Mouse (Mus musculus) stomach, embryonic 14.5 days (tissue): Measurements from ENCODE around the gene Pard6b. TPM values are rescaled to one million over a fixed set of nuclear protein-coding genes. Genes with fewer than 3 reads are reported as not detected.
A peak's percentile ranks its signal among the peaks of the same experiment; 100 is the strongest.

ENCODE experiments used
- ATAC-seq: fragments of 200-750 bp; cut with Nextera tagmentation; 2 replicates; pipeline ENCODE4 v1.8.0; 2017; ENCODE audit warnings: low read depth, moderate TSS enrichment; ENCODE audit not compliant: insufficient number of reproducible peaks, insufficient read depth, low FRiP score
- H3K27ac ChIP-seq: fragments of 300-500 bp; sonication (generic); 2 replicates; pipeline ENCODE4 v1.5.1; 2014; ENCODE audit warnings: mild to moderate bottlenecking, low read length, moderate library complexity, mixed read lengths
- H3K27me3 ChIP-seq: fragments of 300-500 bp; sonication (generic); 2 replicates; pipeline ENCODE4 v1.6.1; 2014; ENCODE audit warnings: low read length, control low read depth, mixed read lengths; ENCODE audit not compliant: control insufficient read depth, insufficient read depth
- H3K36me3 ChIP-seq: fragments of 300-500 bp; sonication (generic); 2 replicates; pipeline ENCODE4 v1.6.1; 2014; ENCODE audit warnings: mild to moderate bottlenecking, control low read depth, low read length, moderate library complexity, mixed read lengths; ENCODE audit not compliant: control insufficient read depth, insufficient read depth
- H3K4me1 ChIP-seq: fragments of 300-500 bp; sonication (generic); 2 replicates; pipeline ENCODE4 v1.6.1; 2014; ENCODE audit warnings: low read length, control low read depth, mixed read lengths; ENCODE audit not compliant: control insufficient read depth, insufficient read depth
- H3K4me2 ChIP-seq: fragments of 300-500 bp; sonication (generic); replicated peaks from 2 replicates; pipeline ENCODE4 v1.6.1; 2014; ENCODE audit warnings: low read depth, low read length, control low read depth
- H3K4me3 ChIP-seq: fragments of 300-500 bp; sonication (generic); 2 replicates; pipeline ENCODE4 v1.5.1; 2014; ENCODE audit warnings: low read depth, low read length, control low read depth
- H3K9ac ChIP-seq: fragments of 300-500 bp; sonication (generic); replicated peaks from 2 replicates; pipeline ENCODE4 v1.6.1; 2014; ENCODE audit warnings: low read depth, mild to moderate bottlenecking, control low read depth, low read length, moderate library complexity, mixed read lengths
- H3K9me3 ChIP-seq: fragments of 300-500 bp; sonication (generic); 2 replicates; pipeline ENCODE4 v1.6.1; 2016; ENCODE audit warnings: low read depth, low read length, control low read depth; ENCODE audit not compliant: control insufficient read depth
- WGBS: fragments of 180-500 bp; shearing (Covaris S2); extraction: QIAGEN DNeasy Blood & Tissue Kit; methylation state at CpG from one replicate; pipeline ENCODE4 v1.1.7; 2014; 5-methylcytosine and 5-hydroxymethylcytosine counted together
- microRNA-seq: library from miRNA; unstranded; fragments of <30 nt; microRNA quantifications from one replicate; pipeline ENCODE4, GENCODE M21; 2016
- polyA plus RNA-seq: library from polyadenylated mRNA; unstranded; fragments of >200 nt; fragmentation: Nextera tagmentation; extraction: Ambion mirVana; gene quantifications from 2 replicates; pipeline ENCODE4 v1.2.1, GENCODE M21; 2014

The Pard6b gene
- polyA plus RNA-seq, 1 experiment from 2014 or later: 12.3 TPM

- Histone ChIP-seq H3K4me2 (no peak overlapping the region), H3K9me3 (no peaks in the 10 kb centered on the region), H3K9ac (no peak overlapping the region), H3K27ac (no peak overlapping the region), H3K27me3 (no peaks in the 10 kb centered on the region), H3K36me3 (no peaks in the 10 kb centered on the region), H3K4me3 (no peak overlapping the region), H3K4me1 (no peaks in the 10 kb centered on the region)
- no peak for ATAC-seq
- 75% methylated on average over 15 of the region's 15 CpGs for WGBS
These were observed 56.4 kb downstream of the Pard6b start for GRCm38 (mm10) chr2:168137161-168137560.

- no peaks in the 10 kb centered on the region for H3K27me3 ChIP-seq
- 48% methylated on average over 5 of the region's 5 CpGs for WGBS
These were observed 63.0 kb downstream of the Pard6b start for GRCm38 (mm10) chr2:168143794-168144193.

DNA sequence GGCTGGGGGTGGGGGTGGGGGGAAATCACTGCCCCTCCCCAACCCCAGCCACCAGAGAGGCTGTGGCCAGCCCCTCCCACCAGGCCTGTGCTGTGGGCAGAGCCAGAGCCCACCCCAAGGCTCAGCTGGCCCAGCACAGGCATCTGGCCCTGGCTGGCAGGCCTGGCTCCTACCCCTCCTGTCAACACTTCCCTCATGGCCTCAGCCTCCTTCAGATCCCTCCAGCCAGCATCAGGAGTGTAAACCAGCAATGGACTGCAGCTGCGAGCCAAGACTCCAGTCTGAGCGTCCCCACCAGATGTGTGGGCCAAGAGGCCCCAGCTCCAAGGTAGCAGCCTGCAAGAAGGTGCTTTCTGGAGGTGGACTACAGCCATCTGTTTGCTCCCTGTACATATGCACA is 64.6 kb downstream of the Pard6b start:
- Histone ChIP-seq H3K9ac (no peak overlapping the region), H3K27ac (peak overlapping the region; percentile 10; the same call in 1 of the 2 replicates), H3K9me3 (no peaks in the 10 kb centered on the region), H3K4me1 (0 out of 2 replicates have a peak, but pooled peaks cover 9% of the 10 kb centered on the region), H3K4me2 (no peak overlapping the region), H3K27me3 (no peaks in the 10 kb centered on the region), H3K36me3 (no peaks in the 10 kb centered on the region), H3K4me3 (no peak overlapping the region)
- peak; percentile 39; the same call in 1 of the 2 replicates for ATAC-seq
- 21% methylated on average over 2 of the region's 2 CpGs for whole genome bisulfite sequencing

More at GRCm38 (mm10) chr2:168143794-168144193, 63.0 kb downstream of the Pard6b start:
- Histone ChIP-seq H3K27ac (no peak overlapping the region), H3K4me2 (no peak overlapping the region), H3K4me1 (0 out of 2 replicates have a peak, but pooled peaks cover 9% of the 10 kb centered on the region), H3K4me3 (no peak overlapping the region), H3K9me3 (no peaks in the 10 kb centered on the region), H3K36me3 (no peaks in the 10 kb centered on the region), H3K9ac (no peak overlapping the region)
- no peak for ATAC-seq

- no peak for ATAC-seq
- WGBS: 62% methylated on average over 22 of the region's 22 CpGs
- Histone ChIP-seq H3K4me1 (0 out of 2 replicates have a peak, but pooled peaks cover 9% of the 10 kb centered on the region), H3K27ac (no peak overlapping the region), H3K27me3 (no peaks in the 10 kb centered on the region), H3K36me3 (no peaks in the 10 kb centered on the region), H3K4me2 (no peak overlapping the region), H3K9me3 (no peaks in the 10 kb centered on the region), H3K4me3 (no peak overlapping the region), H3K9ac (no peak overlapping the region)
These were observed 67.1 kb downstream of the Pard6b start for GRCm38 (mm10) chr2:168147722-168148432.

DNA sequence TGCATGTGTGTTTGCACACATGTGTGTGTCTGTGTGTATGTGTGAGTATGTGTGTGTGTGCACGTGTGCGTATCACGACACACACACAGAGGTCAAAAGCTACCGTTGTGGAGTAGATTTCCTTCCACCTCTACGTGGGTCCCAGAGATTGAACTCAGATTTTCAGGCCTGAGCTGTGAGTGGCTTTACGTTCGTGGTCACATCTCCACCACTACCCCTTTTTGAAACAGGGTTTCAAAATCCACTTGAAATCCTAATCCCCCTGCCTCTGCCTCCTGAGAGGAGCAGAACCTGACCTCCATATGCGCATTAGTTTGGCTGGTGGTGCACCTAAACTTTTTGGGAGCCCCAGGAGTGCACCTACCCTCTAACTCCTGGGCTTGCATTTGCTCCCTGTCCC is 68.4 kb downstream of the Pard6b start:
- no peak overlapping the region for H3K4me3 ChIP-seq
- H3K4me1 ChIP-seq: peaks cover 12% of the 10 kb centered on the region; the same call in 1 of the 2 replicates
- H3K9ac ChIP-seq: no peak overlapping the region
- no peaks in the 10 kb centered on the region for H3K27me3 ChIP-seq
- H3K4me2 ChIP-seq: no peak overlapping the region
- no peaks in the 10 kb centered on the region for H3K9me3 ChIP-seq
- WGBS: 90% methylated on average over 8 of the region's 8 CpGs
- no peak overlapping the region for H3K27ac ChIP-seq
- no peak for ATAC-seq
- H3K36me3 ChIP-seq: no peaks in the 10 kb centered on the region

Small RNAs within 50 kb of the gene (microRNA-seq; reads per million reads assigned to microRNA genes)
- not detected for gene Gm24327

Other genes with a start within 250 kb of the Pard6b start
- gene Ptpn1, start 148.9 kb upstream of the Pard6b start, polyA plus RNA-seq: 41.0 and 42.7 TPM in 2 replicates
- 4.2 and 4.3 TPM in 2 replicates for gene Ripor3, start 70.4 kb upstream of the Pard6b start, polyA plus RNA-seq
- gene Adnp, start 126.1 kb downstream of the Pard6b start, polyA plus RNA-seq: 4.1 and 4.9 TPM in 2 replicates
- 29.9 and 31.9 TPM in 2 replicates for gene Gm20716, start 149.4 kb downstream of the Pard6b start, polyA plus RNA-seq
- 82.3 and 102 TPM in 2 replicates for gene Dpm1, start 149.6 kb downstream of the Pard6b start, polyA plus RNA-seq
- 6.9 and 7.1 TPM in 2 replicates for gene Mocs3, start 149.6 kb downstream of the Pard6b start, polyA plus RNA-seq
- gene Kcng1, start 200.7 kb downstream of the Pard6b start, polyA plus RNA-seq: 7.1 and 7.4 TPM in 2 replicates